Mouse (Mus musculus): Measurements from ENCODE around the gene Arhgef17.

Gene Arhgef17

GRCm38 (mm10) chr7:100931926-100932480 lies at the start of gene Arhgef17:
Arhgef17 (minus strand) TSS chr7:100932107.
- peak in 1 of 2 experiments; percentile 88 for DNase-seq (ENCODE audit: inconsistent age in 2 of 2, low spot score in 1 of 2)

GRCm38 (mm10) chr7:100979175-100979574 lies 47.3 kb upstream of the Arhgef17 start:
- DNase-seq (ENCODE audit: inconsistent age in 2 of 2, low spot score in 1 of 2): peak; percentile 60 to 82

- no peak for DNase-seq (ENCODE audit: inconsistent age in 2 of 2, low spot score in 1 of 2)
Observed at GRCm38 (mm10) chr7:100978171-100978570, 46.3 kb upstream of the Arhgef17 start.

GRCm38 (mm10) chr7:100974135-100974903 lies 42.4 kb upstream of the Arhgef17 start, which contains the start of gene P2ry6:
P2ry6 (minus strand) TSS chr7:100974649.
- peak; percentile 79 to 91 for DNase-seq (ENCODE audit: inconsistent age in 2 of 2, low spot score in 1 of 2)

GRCm38 (mm10) chr7:100972875-100973274 lies 41.0 kb upstream of the Arhgef17 start:
- no peak for DNase-seq (ENCODE audit: inconsistent age in 2 of 2, low spot score in 1 of 2)

- DNase-seq (ENCODE audit: inconsistent age in 2 of 2, low spot score in 1 of 2): no peak
Observed at GRCm38 (mm10) chr7:100968874-100969659, 37.2 kb upstream of the Arhgef17 start.

- DNase-seq (ENCODE audit: inconsistent age in 2 of 2, low spot score in 1 of 2): no peak
Observed at GRCm38 (mm10) chr7:100968376-100968775, 36.5 kb upstream of the Arhgef17 start.

- DNase-seq (ENCODE audit: inconsistent age in 2 of 2, low spot score in 1 of 2): no peak
Observed at GRCm38 (mm10) chr7:100967850-100968249, 35.9 kb upstream of the Arhgef17 start.

GRCm38 (mm10) chr7:100966014-100966413 lies 34.1 kb upstream of the Arhgef17 start:
- DNase-seq (ENCODE audit: inconsistent age in 2 of 2, low spot score in 1 of 2): no peak

GRCm38 (mm10) chr7:100965079-100965478 lies 33.2 kb upstream of the Arhgef17 start:
- peak; percentile 33 to 65 for DNase-seq (ENCODE audit: inconsistent age in 2 of 2, low spot score in 1 of 2)

GRCm38 (mm10) chr7:100964242-100964641 lies 32.3 kb upstream of the Arhgef17 start:
- DNase-seq (ENCODE audit: inconsistent age in 2 of 2, low spot score in 1 of 2): peak; percentile 46 to 60

- no peak for DNase-seq (ENCODE audit: inconsistent age in 2 of 2, low spot score in 1 of 2)
Observed at GRCm38 (mm10) chr7:100963381-100963780, 31.5 kb upstream of the Arhgef17 start.

- DNase-seq (ENCODE audit: inconsistent age in 2 of 2, low spot score in 1 of 2): no peak
Observed at GRCm38 (mm10) chr7:100961146-100961545, 29.2 kb upstream of the Arhgef17 start.

GRCm38 (mm10) chr7:100960462-100960861 lies 28.6 kb upstream of the Arhgef17 start:
- no peak for DNase-seq (ENCODE audit: inconsistent age in 2 of 2, low spot score in 1 of 2)

GRCm38 (mm10) chr7:100958426-100958825 lies 26.5 kb upstream of the Arhgef17 start:
- DNase-seq (ENCODE audit: inconsistent age in 2 of 2, low spot score in 1 of 2): no peak

GRCm38 (mm10) chr7:100952686-100953085 lies 20.8 kb upstream of the Arhgef17 start:
- DNase-seq (ENCODE audit: inconsistent age in 2 of 2, low spot score in 1 of 2): no peak

- DNase-seq (ENCODE audit: inconsistent age in 2 of 2, low spot score in 1 of 2): no peak
Observed at GRCm38 (mm10) chr7:100951903-100952302, 20.0 kb upstream of the Arhgef17 start.

- peak; percentile 48 to 56 for DNase-seq (ENCODE audit: inconsistent age in 2 of 2, low spot score in 1 of 2)
Observed at GRCm38 (mm10) chr7:100950481-100951010, 18.6 kb upstream of the Arhgef17 start.

GRCm38 (mm10) chr7:100950031-100950430 lies 18.1 kb upstream of the Arhgef17 start:
- DNase-seq (ENCODE audit: inconsistent age in 2 of 2, low spot score in 1 of 2): no peak

GRCm38 (mm10) chr7:100944738-100945137 lies 12.8 kb upstream of the Arhgef17 start:
- DNase-seq (ENCODE audit: inconsistent age in 2 of 2, low spot score in 1 of 2): no peak

GRCm38 (mm10) chr7:100944306-100944705 lies 12.4 kb upstream of the Arhgef17 start:
- DNase-seq (ENCODE audit: inconsistent age in 2 of 2, low spot score in 1 of 2): no peak
